Mouse (Mus musculus) thymus, adult 18-20 months (tissue): ENCODE data around the gene Fst.

Experiments used
- DNase-seq, 2 experiments: peaks; one replicate each; pipeline ENCODE4 v3.0.0; 2022; ENCODE audit warnings: mixed read lengths in 2 of 2

The Fst gene

GRCm38 (mm10) chr13:114458886-114459700, at the start of gene Fst:
Gene Fst (minus strand): TSS chr13:114458951.
- DNase-seq: no peak

- no peak for DNase-seq
Observed at GRCm38 (mm10) chr13:114493826-114494225, 35.1 kb upstream of the Fst start.

DNA sequence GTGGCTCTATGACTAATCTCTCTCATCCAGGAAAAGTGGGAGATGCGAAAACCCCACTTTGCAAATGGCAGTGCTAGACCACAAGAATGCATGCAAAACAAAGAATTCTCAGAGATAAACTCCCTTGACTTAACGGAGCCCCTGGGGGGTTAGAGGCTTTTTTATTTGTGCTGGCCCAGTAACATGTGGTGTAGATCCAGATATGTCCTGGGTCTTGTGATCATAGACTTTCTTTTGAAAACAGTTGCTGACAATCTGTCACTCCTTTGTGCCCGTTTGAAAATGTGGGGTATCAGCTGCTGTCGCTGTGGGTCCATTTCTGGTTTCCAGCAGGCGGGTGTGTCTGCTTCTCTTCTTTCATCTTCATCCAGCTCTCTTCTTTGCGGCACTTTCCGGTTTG, 29.4 kb upstream of the Fst start:
- DNase-seq: no peak

GRCm38 (mm10) chr13:114478329-114478728, 19.6 kb upstream of the Fst start:
- no peak for DNase-seq

- no peak for DNase-seq
Observed at GRCm38 (mm10) chr13:114469945-114470344, 11.2 kb upstream of the Fst start.

DNA sequence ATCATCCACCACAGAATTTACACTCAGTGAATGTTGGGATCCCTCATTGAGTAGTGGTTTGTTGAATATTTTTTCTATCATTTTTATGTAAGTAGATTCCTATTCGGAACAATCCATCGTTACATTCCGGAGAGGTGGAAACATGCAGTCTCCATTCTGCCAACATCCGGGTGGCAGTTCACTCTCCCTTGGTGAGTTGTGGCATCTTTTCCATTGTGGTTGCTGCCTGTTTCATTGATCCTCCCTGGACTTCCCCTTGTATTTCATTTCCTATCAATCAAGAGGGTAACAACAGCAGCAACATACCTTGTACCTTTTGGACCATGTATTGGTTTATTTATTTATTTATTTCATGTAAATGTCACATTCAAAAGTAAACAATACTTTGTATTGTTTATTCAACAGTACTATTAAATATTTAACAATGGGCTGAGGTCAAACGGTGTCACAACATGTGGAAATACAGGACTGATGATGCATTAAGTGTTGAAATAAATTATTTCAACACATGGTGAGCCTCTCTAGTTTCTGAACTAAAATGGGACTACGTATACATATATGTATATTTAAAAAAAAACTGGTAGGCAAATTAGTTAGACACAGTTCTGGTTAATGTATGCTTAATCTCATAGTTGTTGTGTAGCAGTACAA, 7.6 kb upstream of the Fst start:
- no peak for DNase-seq

GRCm38 (mm10) chr13:114465387-114465786, 6.6 kb upstream of the Fst start:
- DNase-seq: no peak

- DNase-seq: no peak
Observed at GRCm38 (mm10) chr13:114464824-114465223, 6.1 kb upstream of the Fst start.

- DNase-seq: no peak
Observed at GRCm38 (mm10) chr13:114462548-114463408, 4.0 kb upstream of the Fst start.

DNA sequence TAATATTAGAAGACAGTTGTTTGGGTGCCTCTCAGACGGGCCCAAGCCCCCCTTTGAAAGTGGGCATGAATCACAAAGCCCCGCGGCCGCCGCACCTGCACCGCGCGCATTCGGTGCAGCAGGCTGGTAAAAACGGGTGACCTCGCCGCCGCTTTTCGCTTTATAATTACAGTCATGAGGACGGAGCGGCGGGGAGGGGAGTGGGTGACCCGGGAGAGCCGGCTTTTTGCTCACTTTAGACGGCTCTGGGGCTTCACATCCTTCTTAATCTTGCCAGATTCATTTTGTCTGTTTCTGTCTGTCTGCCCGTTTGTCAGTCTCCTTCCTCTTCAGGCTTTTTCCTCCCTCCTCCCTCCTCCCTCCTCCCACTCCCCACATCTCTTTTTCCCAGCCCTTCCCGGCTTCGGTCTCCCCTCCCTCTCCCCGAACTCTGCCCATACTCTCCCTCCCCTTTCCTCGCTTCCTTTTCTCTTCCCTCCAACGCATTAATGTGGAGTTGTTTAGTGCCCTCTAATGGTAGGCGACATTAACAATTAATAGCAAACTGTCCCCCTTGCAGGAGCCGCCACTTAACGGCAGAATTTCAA, 1.6 kb upstream of the Fst start:
- DNase-seq: no peak

DNA sequence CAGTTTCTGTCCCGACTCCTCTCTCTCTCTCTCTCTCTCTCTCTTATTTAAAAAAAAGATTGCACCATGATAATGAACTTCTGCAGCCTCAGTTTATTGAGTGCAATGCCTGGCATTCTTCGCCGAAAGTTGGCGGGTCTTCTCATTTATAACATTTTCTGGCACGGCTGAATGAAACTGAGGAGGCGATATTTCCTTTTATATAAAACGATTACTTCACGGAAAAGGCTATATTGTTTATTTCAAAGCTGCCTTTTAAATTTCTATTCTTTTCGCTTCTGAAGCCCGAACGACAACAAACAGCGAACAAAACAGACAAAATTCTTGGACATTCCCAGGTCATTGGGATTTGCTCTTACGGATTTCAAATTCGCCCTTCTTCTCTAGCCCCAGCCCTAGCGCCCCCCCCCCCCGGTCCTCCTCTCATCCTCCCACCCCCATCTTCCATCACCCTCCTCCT, 980 bp upstream of the Fst start:
- DNase-seq: no peak

DNA sequence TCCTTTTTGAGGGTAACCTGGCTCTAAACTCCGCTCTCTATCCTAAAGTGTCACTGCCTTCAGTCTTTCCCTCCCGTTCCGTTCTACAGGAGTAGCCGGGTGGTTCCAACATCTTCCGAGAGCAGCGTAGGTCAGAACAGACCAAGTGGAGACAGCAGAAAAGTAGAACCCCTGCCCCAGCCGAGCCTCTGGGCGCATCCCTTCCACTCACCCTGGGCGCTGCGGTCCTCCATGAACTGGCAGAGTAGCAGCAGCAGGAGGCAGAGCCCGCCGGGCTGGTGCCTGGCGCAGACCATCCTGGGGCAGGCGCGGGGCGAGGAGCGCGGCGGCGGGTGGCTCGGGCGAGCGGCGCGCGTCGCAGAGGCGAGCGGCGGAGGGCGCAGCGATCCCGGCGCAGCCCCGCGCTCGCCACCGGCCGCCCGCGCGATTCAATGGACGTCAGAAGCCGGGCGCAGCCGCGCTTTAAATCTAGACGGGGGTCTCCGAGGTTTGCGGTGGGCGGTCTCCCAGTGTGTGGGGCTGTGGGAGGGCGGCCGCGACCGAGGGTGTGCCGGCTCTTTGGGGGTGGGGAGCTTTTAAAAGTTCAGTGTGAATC, 363 bp downstream of the Fst start:
- peak in 1 of 2 experiments; percentile 10 for DNase-seq

DNA sequence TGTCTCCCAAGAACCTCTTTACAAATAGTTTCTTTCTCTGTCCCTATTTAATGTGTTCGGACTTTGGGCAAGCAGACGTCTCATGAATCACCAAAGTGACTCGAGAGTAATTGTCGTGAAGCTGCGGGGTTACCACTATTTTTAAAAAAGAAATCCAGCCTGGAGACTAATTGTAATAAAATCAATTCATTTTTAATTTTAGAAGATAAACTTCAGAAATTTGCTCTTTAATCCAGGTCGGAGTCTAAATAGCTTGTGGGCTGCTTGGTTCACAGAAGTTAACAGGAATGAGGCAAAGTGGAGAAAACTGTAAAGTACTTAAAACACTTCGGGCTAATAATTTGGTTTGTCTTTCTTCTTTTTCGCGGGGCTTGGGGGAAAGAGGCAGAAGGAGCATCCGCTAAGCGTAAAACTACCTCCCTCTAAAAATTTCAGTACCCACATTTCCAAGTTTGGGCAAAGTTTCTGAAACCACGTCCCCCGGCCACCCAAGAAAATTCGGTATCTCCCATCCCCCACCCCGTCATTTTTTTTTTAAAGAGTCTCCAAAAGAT, 1.1 kb downstream of the Fst start:
- DNase-seq: no peak

- DNase-seq: no peak
Observed at GRCm38 (mm10) chr13:114456766-114457566, 1.8 kb downstream of the Fst start.

DNA sequence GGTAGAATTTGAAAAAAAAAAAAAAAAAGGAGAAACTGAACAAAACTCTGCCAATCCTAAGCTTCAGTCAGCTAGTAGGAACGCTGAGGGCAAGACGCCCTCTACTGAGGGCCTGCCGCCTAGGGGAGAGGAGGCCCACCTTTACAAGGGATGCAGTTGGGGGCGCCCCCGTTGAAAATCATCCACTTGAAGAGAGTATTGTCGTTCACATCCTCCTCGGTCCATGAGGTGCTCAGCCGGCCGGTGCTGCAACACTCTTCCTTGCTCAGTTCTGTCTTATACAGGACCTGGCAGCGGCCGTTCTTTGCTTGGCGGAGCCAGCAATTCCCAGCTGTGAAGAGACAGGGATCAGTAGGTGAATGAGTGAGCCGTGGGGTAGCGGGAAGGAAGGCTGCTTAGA, 2.5 kb downstream of the Fst start:
- no peak for DNase-seq

DNA sequence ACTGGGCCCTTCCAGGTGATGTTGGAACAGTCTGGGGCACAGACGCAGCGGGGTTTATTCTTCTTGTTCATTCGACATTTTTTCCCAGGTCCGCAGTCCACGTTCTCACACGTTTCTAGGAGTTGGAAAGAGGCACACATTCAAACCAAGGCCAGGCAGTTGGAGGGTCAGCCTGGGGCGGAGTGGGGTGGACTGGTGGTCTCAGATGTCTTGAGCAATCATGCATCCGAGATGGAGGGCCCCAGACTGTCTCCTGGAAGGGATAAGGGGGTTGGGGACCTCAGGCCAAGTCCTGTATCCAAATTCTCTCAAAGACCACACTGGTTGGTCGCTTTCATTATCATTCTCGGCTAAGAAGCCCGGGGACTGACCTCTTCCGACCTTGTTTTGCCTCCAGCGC, 3.0 kb downstream of the Fst start:
- no peak for DNase-seq

DNA sequence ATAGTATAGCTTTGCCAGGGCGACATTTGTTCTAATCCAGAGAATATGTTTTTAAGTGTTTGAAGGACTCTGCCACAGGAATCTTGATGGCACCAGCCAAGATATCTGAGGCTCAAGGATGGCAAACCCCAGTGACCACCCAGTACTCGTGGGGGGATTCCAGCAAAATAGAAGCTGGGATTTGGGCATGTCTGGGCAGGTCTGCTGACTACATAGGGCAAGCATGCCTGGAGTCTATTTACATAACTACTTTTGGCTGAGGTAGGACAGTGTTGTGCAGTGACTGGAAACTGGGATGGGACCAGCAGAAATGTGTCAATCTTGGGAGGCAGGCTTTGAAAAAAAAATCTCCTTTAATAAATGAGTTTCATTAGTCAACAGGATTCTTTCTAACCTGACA, 11.5 kb downstream of the Fst start:
- no peak for DNase-seq

- no peak for DNase-seq
Observed at GRCm38 (mm10) chr13:114432491-114432890, 26.3 kb downstream of the Fst start.

GRCm38 (mm10) chr13:114425230-114425629, 33.5 kb downstream of the Fst start:
- no peak for DNase-seq

DNA sequence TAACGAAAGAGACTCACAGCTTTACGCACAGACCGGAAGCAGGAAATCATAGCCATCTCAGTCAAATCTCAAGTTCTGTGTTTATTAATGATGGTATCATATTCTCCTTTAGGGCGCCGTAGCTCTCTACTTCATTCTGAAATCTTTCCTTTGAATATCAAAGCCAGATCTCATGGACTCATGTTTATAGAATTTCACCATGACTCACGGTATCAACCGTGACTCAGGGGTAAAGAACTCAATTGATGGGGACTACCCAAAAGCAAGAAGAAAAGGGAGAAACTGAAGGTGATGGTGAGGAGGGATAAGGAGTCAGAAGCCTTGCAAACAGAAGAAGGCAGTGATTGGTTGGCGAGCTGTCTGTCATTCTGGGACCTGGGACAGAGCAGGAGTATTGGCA, 38.5 kb downstream of the Fst start:
- no peak for DNase-seq

DNA sequence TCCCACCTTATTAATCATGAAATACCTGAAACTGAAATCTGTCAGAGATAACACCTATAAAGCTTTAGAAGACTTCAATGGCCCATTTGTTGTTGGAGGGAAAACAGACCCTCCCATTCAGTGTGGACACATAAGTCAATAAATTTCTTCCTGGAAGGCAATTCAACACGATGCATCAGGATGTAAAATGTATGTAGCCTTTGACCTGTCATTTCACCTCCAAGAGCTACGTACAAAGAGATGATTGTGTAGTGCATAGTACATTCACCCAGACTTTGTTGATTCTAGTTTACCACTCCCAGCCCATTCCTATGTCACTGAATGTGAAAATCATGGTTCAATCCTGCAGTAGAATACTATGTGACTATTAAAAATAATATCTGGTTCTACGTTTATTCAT, 39.4 kb downstream of the Fst start:
- DNase-seq: no peak
